Mouse (Mus musculus) lung, adult 2 months (tissue): ENCODE data around the gene Bcl3.

Experiments used
- CTCF ChIP-seq: fragments of 200-500 bp; IDR thresholded peaks from 2 replicates; pipeline ENCODE4 v1.5.1; 2011; ENCODE audit warnings: mild to moderate bottlenecking, low read length, control low read depth; ENCODE audit not compliant: insufficient read depth
- POLR2A ChIP-seq: fragments of 200-500 bp; IDR thresholded peaks from 2 replicates; pipeline ENCODE4 v1.6.1; 2011; ENCODE audit warnings: low read depth, mild to moderate bottlenecking, control low read depth, low read length, borderline replicate concordance; ENCODE audit errors: extremely low read depth

DNA sequence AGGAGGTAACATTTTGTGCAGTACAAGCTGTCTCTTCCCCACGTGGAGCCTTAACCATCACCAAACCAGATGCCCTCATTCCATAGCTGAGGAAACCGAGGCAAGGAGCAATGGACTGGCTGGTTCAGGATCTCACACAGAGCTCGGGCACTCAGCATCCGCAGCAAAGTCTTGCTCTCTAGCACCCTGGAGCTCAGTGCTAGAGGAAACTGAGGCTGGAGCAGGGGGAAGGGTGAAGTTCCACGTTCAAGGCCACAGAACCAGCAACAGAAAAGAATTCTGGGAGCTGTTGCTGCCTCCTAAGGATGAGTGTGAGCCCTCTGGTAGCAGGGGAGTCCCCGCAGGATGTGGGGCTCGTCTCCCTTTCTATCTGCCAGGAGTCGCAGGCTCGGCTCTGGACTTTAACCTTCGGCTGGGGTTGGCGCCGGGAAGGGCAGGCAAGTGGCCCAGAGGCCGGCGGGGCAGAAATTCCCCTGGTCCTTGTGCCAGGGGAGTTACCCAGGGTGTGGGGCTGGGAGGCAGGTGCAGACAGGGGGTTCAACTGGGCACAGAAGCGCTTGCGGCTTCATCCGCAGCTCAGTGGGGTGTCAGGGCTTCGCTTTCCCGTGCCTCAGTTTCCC, 20.4 kb upstream of the Bcl3 start:
- no peak for TF ChIP-seq POLR2A
- TF ChIP-seq CTCF: no peak
